Mouse (Mus musculus): ENCODE measurements around the gene Trnt1. TPM values are rescaled to one million over a fixed set of nuclear protein-coding genes. Genes with fewer than 3 reads are reported as not detected.

Gene Trnt1
- polyA plus RNA-seq, 1 experiment from 2014 or later: 62.9 TPM

Other genes starting within 250 kb of the Trnt1 start
- 0.09 and 0.28 TPM in 2 replicates for gene Il5ra, start 20.1 kb upstream of the Trnt1 start, polyA plus RNA-seq (2014; fragmentation: Nextera tagmentation; extraction: Ambion mirVana)
- 68.4 and 75.7 TPM in 2 replicates for gene Crbn, start 31.0 kb downstream of the Trnt1 start, polyA plus RNA-seq (2014; fragmentation: Nextera tagmentation; extraction: Ambion mirVana)

Data from neural tube, embryonic 14.5 days (tissue).